Mouse (Mus musculus): ENCODE data around the gene Iqcn.
A peak's percentile ranks its signal among the peaks of the same experiment; 100 is the strongest.

Gene Iqcn

GRCm38 (mm10) chr8:70737705-70738104, 34.4 kb downstream of the Iqcn start:
- no peak for DNase-seq

GRCm38 (mm10) chr8:70738211-70738610, 35.0 kb downstream of the Iqcn start:
- no peak for DNase-seq

GRCm38 (mm10) chr8:70741661-70742060, 38.4 kb downstream of the Iqcn start:
- no peak for DNase-seq

- DNase-seq: peak; percentile 2
Measured at GRCm38 (mm10) chr8:70742176-70742575, 38.9 kb downstream of the Iqcn start.

GRCm38 (mm10) chr8:70742981-70743655, 39.9 kb downstream of the Iqcn start:
- DNase-seq: peak; percentile 36

- DNase-seq: peak; percentile 89
Measured at GRCm38 (mm10) chr8:70743656-70744590, 40.7 kb downstream of the Iqcn start.

- no peak for DNase-seq
Measured at GRCm38 (mm10) chr8:70744806-70745205, 41.5 kb downstream of the Iqcn start.

- DNase-seq: peak; percentile 6
Measured at GRCm38 (mm10) chr8:70745691-70746220, 42.5 kb downstream of the Iqcn start.

GRCm38 (mm10) chr8:70746676-70747075, 43.4 kb downstream of the Iqcn start:
- no peak for DNase-seq

- no peak for DNase-seq
Measured at GRCm38 (mm10) chr8:70747211-70747890, 44.1 kb downstream of the Iqcn start.

GRCm38 (mm10) chr8:70748246-70749096, 45.2 kb downstream of the Iqcn start:
- DNase-seq: peak; percentile 1

GRCm38 (mm10) chr8:70749097-70749674, 45.9 kb downstream of the Iqcn start:
- no peak for DNase-seq

GRCm38 (mm10) chr8:70750128-70750680, 46.9 kb downstream of the Iqcn start:
- peak; percentile 1 for DNase-seq

- DNase-seq: peak; percentile 88
Measured at GRCm38 (mm10) chr8:70752000-70752764, 48.9 kb downstream of the Iqcn start.

GRCm38 (mm10) chr8:70753151-70753550, 49.9 kb downstream of the Iqcn start:
- DNase-seq: peak; percentile 91

- peak; percentile 99 for DNase-seq
Measured at GRCm38 (mm10) chr8:70754043-70754870, 51.0 kb downstream of the Iqcn start, which contains the start of gene Rab3a. Rab3a (plus strand) TSS chr8:70754679.

- DNase-seq: peak; percentile 67
Measured at GRCm38 (mm10) chr8:70754871-70755660, 51.8 kb downstream of the Iqcn start.

- no peak for DNase-seq
Measured at GRCm38 (mm10) chr8:70755661-70756475, 52.6 kb downstream of the Iqcn start.

All from kidney, postnatal 14 days (tissue).